Mouse (Mus musculus) small intestine, adult 2 months (tissue): ENCODE data around the gene Eno2.

Experiments used
- CTCF ChIP-seq: fragments of 200-500 bp; IDR thresholded peaks from 2 replicates; pipeline ENCODE4 v1.5.1; 2012; ENCODE audit warnings: low read depth, mild to moderate bottlenecking, control low read depth, inconsistent platforms, low read length, moderate library complexity, mixed read lengths; ENCODE audit not compliant: insufficient replicate concordance, insufficient read length; ENCODE audit errors: extremely low read depth
- POLR2A ChIP-seq: fragments of 200-500 bp; IDR thresholded peaks from 2 replicates; pipeline ENCODE4 v1.6.1; 2012; ENCODE audit warnings: low read depth, mild to moderate bottlenecking, control low read depth, inconsistent platforms, low read length, moderate library complexity

DNA sequence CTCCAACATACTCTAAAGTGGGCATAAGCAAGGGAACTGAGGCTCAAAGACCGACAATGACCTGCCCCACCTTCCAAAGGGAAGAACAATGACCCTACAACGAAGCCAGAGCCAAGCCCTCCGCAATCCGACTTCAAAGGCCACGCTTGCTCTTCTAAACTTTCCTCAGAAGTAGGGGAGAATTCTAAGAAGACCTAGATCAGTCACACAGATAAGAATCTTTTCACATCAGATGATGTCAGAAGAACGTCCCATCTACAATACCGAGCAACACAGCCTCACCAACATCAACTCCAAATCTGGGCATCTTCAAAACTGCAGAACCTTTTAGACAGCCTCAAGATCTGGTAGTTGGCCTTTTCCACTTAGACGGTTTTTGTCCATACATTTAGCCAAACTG is 19.1 kb downstream of the Eno2 start:
- TF ChIP-seq POLR2A (no peak), CTCF (no peak)
